Mouse (Mus musculus): ENCODE measurements around the gene Crat. TPM values are rescaled to one million over a fixed set of nuclear protein-coding genes. Genes with fewer than 3 reads are reported as not detected.
A peak's percentile ranks its signal among the peaks of the same experiment; 100 is the strongest.

Crat gene
- polyA plus RNA-seq, 1 experiment from 2014 or later: 164 TPM

DNA sequence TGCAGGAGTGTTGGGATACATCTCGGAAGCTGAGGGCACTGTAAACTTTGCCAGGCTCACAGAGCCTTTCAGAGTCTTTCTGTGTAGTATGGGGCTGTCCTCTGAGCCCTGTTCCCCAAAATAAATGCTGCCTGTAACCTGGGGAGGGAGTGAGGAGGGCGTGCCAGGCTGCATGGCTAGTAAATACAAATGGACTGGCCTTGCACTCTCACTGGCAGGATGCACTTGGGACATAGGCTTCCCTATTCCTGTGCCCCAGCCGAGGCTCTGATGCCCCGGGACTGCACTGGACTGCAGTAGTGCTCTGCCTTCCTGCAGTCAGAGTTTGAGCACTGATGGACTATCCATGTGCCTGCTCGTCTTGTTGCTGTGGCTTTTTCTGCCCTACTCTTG lies 26.9 kb upstream of the Crat start:
- H3K36me3 ChIP-seq (ENCODE audit: control insufficient read depth, insufficient read depth): peaks cover 33% of the 10 kb centered on the region
- peak overlapping the region; percentile 83 for H3K9ac ChIP-seq (ENCODE audit: low read length)
- peak overlapping the region; percentile 50 for H3K4me3 ChIP-seq (ENCODE audit: low read length)
- peak overlapping the region; percentile 100 for H3K27ac ChIP-seq (ENCODE audit: low read length)
- ATAC-seq (replicated peaks; ENCODE audit: extremely low read depth, insufficient read depth, low FRiP score): no peak
- 16% methylated on average over 5 of the region's 5 CpGs for WGBS
- H3K4me1 ChIP-seq (ENCODE audit: control insufficient read depth, insufficient read depth, low read length): peaks cover 73% of the 10 kb centered on the region
- H3K9me3 ChIP-seq (replicated peaks; ENCODE audit: control insufficient read depth, low read length): no peaks in the 10 kb centered on the region
- peak overlapping the region; percentile 84 for H3K4me2 ChIP-seq (ENCODE audit: low read depth, low read length)
- H3K27me3 ChIP-seq (ENCODE audit: control insufficient read depth, insufficient read depth, low read length): no peaks in the 10 kb centered on the region

DNA sequence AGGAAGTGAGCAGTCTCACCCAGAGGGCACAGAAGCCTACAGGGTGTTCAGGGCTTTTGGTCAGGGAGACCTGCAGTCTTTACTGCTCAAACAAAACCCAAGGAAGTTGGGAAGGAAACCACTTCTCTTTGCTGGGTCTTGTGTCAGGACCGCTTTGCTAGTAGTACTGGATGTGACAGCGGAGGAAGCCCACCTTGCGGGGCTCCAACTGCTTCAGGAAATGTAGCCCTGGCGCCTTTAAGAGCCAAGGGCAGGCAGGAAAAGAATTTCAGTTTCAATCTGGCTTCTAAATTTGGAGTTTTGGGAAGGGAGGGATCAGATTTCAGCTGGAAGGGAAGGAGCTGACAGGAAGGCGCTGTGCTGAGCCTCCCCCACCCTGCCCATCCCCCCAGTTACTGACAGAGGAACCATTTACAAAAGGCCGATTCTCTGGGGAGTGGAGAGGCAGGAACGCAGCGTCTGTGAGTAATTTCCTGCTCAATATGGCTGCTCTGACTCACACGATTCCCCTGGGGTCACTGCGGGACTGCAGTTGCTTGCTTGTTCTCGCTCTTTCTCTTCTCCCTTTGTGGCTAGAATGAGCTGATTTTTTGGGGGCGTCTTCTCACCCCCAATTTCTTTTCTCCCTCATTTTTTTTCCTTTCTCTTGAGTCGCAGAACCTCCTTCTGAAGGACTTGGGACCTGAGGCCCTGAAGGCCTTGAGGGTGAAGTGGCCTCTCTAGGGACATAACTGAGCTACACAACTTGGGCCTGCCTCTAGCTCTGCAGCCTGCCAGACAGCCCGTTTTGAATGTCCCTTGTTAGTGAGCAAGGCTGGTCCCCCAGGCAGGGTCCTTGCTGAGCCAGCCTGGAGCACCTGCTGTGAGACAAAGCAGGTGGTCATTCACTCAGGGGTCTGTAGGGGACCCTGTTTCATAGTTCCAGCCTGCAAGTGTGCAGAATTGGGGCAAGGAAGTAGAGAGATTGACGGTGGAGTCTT lies 26.2 kb upstream of the Crat start:
- Histone ChIP-seq H3K36me3 (ENCODE audit: control insufficient read depth, insufficient read depth) (peaks cover 38% of the 10 kb centered on the region), H3K4me2 (ENCODE audit: low read depth, low read length) (peak overlapping the region; percentile 84), H3K4me1 (ENCODE audit: control insufficient read depth, insufficient read depth, low read length) (peaks cover 69% of the 10 kb centered on the region), H3K4me3 (ENCODE audit: low read length) (peak overlapping the region; percentile 50), H3K9me3 (replicated peaks; ENCODE audit: control insufficient read depth, low read length) (no peaks in the 10 kb centered on the region), H3K27ac (ENCODE audit: low read length) (peak overlapping the region; percentile 100), H3K9ac (ENCODE audit: low read length) (peak overlapping the region; percentile 83), H3K27me3 (ENCODE audit: control insufficient read depth, insufficient read depth, low read length) (no peaks in the 10 kb centered on the region)
- 2% methylated on average over 15 of the region's 15 CpGs for WGBS
- peak; percentile 81 for ATAC-seq (replicated peaks; ENCODE audit: extremely low read depth, insufficient read depth, low FRiP score)

DNA sequence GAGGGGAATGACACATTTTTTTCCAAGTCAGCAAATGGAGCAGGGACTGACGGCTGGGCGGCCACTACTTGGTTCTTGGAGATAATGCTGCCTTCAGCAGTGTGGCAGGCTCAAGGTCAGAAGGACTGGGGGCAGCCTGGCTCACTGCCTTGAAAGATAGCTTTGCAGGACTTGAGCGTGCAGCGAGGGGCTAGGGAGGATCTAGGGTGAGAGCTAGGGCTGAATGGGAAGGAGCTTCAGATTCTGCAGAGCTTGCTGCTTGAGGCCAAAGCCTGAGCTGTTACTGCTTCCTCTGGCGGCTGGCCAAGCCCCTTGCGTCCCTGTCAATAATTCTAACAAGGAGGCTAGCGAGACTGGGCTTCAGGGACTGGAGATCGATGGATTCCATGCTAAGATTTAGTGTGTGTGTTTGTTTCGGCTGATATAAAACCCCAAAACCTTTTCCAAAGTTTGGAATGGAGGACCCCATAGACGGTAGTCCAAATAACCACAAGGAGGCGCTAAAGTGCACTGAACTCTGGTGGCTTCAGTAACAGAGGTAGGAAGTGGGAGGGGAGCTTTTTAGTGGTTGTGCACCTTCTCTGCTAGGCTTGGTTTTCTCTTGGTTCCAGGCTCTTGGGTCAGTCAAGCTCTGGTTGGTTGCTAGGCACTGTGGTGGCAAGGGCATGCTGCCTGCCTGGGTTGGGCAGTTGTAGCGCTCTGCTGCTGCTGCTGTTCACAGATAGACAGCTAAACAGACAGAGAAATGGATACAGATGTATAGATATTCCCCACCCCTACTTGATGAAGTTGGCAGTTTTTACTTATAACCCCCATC lies 25.3 kb upstream of the Crat start:
- Histone ChIP-seq H3K27me3 (ENCODE audit: control insufficient read depth, insufficient read depth, low read length) (no peaks in the 10 kb centered on the region), H3K36me3 (ENCODE audit: control insufficient read depth, insufficient read depth) (peaks cover 36% of the 10 kb centered on the region), H3K9me3 (replicated peaks; ENCODE audit: control insufficient read depth, low read length) (no peaks in the 10 kb centered on the region), H3K4me3 (ENCODE audit: low read length) (peak overlapping the region; percentile 50), H3K4me1 (ENCODE audit: control insufficient read depth, insufficient read depth, low read length) (peaks cover 67% of the 10 kb centered on the region), H3K9ac (ENCODE audit: low read length) (peak overlapping the region; percentile 76), H3K4me2 (ENCODE audit: low read depth, low read length) (peak overlapping the region; percentile 84), H3K27ac (ENCODE audit: low read length) (peak overlapping the region; percentile 100)
- peak; percentile 56 for ATAC-seq (replicated peaks; ENCODE audit: extremely low read depth, insufficient read depth, low FRiP score)
- 6% methylated on average over 12 of the region's 12 CpGs for WGBS

DNA sequence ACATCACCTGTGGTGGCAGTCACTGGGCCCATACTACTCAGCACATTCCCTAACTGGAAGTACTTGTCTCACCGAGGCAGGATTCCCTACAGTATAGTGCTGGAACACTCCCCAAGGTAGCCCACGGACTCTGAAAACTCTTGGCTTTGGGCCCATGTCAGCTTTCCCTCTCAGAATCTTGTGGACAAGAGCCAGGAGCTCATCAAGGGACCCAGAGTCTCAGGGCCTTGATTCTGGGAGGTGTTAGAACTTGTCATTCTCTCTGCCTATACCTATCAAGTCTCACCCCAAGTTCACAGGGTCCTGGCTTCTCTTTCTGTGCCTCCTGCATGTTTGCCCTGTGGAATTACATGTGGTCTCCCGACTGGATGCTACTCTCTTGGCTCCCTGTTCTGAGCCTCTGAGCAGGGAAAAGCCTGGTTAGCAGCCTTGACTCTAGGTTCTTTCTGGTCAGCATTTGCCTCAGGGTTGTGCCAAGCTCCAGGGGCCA lies 24.6 kb upstream of the Crat start:
- H3K9ac ChIP-seq (ENCODE audit: low read length): peak overlapping the region; percentile 76
- 4% methylated on average over 3 of the region's 3 CpGs for WGBS
- peak; percentile 0; the same call in 1 of the 2 replicates for ATAC-seq (replicated peaks; ENCODE audit: extremely low read depth, insufficient read depth, low FRiP score)

DNA sequence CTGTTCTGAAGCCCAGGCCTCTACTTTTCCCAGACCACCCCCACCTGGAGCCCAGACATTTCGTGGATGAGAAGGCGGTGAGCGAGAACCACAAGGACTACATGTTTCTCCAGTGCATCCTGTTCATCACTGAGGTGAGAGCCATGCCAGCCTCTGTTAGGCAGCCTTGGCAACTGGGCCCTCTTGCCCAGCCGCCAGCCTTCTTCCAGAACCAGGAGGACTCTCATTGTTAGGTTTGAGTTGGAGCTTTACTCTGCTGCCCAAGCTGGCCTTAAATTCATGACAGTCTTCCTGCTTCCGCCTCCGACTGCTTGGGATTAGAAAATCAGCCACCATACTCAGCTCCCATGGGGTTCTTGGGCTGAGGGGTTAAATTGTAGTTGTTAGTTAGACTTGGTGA lies 24.0 kb upstream of the Crat start:
- Histone ChIP-seq H3K4me2 (ENCODE audit: low read depth, low read length) (no peak overlapping the region), H3K36me3 (ENCODE audit: control insufficient read depth, insufficient read depth) (peaks cover 33% of the 10 kb centered on the region), H3K9me3 (replicated peaks; ENCODE audit: control insufficient read depth, low read length) (no peaks in the 10 kb centered on the region), H3K4me3 (ENCODE audit: low read length) (no peak overlapping the region), H3K9ac (ENCODE audit: low read length) (peak overlapping the region; percentile 76), H3K27ac (ENCODE audit: low read length) (peak overlapping the region; percentile 100), H3K27me3 (ENCODE audit: control insufficient read depth, insufficient read depth, low read length) (no peaks in the 10 kb centered on the region), H3K4me1 (ENCODE audit: control insufficient read depth, insufficient read depth, low read length) (peaks cover 54% of the 10 kb centered on the region)
- WGBS: 86% methylated on average over 6 of the region's 6 CpGs
- no peak for ATAC-seq (replicated peaks; ENCODE audit: extremely low read depth, insufficient read depth, low FRiP score)

More for the DNA sequence above, 24.6 kb upstream of the Crat start:
- no peak overlapping the region for H3K4me3 ChIP-seq (ENCODE audit: low read length)
- H3K4me1 ChIP-seq (ENCODE audit: control insufficient read depth, insufficient read depth, low read length): peaks cover 60% of the 10 kb centered on the region
- no peaks in the 10 kb centered on the region for H3K27me3 ChIP-seq (ENCODE audit: control insufficient read depth, insufficient read depth, low read length)
- H3K4me2 ChIP-seq (ENCODE audit: low read depth, low read length): peak overlapping the region; percentile 84; the same call in 1 of the 2 replicates
- peak overlapping the region; percentile 100 for H3K27ac ChIP-seq (ENCODE audit: low read length)
- no peaks in the 10 kb centered on the region for H3K9me3 ChIP-seq (replicated peaks; ENCODE audit: control insufficient read depth, low read length)
- H3K36me3 ChIP-seq (ENCODE audit: control insufficient read depth, insufficient read depth): peaks cover 33% of the 10 kb centered on the region

DNA sequence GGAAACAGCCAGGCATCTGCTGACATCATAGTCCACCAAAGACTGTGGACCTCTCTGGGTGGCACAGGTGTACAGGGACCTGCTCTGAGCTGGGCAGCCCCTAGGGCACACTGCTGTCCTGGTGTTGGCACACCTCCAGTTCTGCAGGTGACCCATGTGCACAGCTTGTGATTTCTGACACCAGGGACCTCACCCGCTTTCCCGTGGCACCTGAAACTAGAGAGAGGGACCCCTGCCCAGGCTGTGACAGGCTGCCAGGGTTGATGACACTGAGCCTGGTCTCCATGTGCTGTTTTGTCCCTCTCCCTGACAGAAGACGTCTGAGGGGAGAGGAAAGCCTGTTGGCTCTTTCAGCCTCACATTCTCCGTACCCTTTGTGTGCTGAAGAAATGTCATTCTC lies 22.2 kb upstream of the Crat start:
- Histone ChIP-seq H3K9me3 (replicated peaks; ENCODE audit: control insufficient read depth, low read length) (no peaks in the 10 kb centered on the region), H3K4me1 (ENCODE audit: control insufficient read depth, insufficient read depth, low read length) (peaks cover 36% of the 10 kb centered on the region), H3K9ac (ENCODE audit: low read length) (no peak overlapping the region), H3K36me3 (ENCODE audit: control insufficient read depth, insufficient read depth) (peaks cover 45% of the 10 kb centered on the region), H3K4me3 (ENCODE audit: low read length) (no peak overlapping the region), H3K4me2 (ENCODE audit: low read depth, low read length) (no peak overlapping the region), H3K27me3 (ENCODE audit: control insufficient read depth, insufficient read depth, low read length) (no peaks in the 10 kb centered on the region), H3K27ac (ENCODE audit: low read length) (no peak overlapping the region)
- no peak for ATAC-seq (replicated peaks; ENCODE audit: extremely low read depth, insufficient read depth, low FRiP score)
- WGBS: 91% methylated on average over 4 of the region's 4 CpGs

- Histone ChIP-seq H3K4me2 (ENCODE audit: low read depth, low read length) (no peak overlapping the region), H3K27me3 (ENCODE audit: control insufficient read depth, insufficient read depth, low read length) (no peaks in the 10 kb centered on the region), H3K9me3 (replicated peaks; ENCODE audit: control insufficient read depth, low read length) (no peaks in the 10 kb centered on the region), H3K27ac (ENCODE audit: low read length) (no peak overlapping the region), H3K4me1 (ENCODE audit: control insufficient read depth, insufficient read depth, low read length) (peaks cover 27% of the 10 kb centered on the region), H3K9ac (ENCODE audit: low read length) (no peak overlapping the region), H3K36me3 (ENCODE audit: control insufficient read depth, insufficient read depth) (peaks cover 55% of the 10 kb centered on the region), H3K4me3 (ENCODE audit: low read length) (no peak overlapping the region)
- 79% methylated on average over 4 of the region's 4 CpGs for WGBS
- ATAC-seq (replicated peaks; ENCODE audit: extremely low read depth, insufficient read depth, low FRiP score): no peak
Measured at GRCm38 (mm10) chr2:30436809-30437208, 21.2 kb upstream of the Crat start.

GRCm38 (mm10) chr2:30436156-30436545 lies 20.5 kb upstream of the Crat start:
- ATAC-seq (replicated peaks; ENCODE audit: extremely low read depth, insufficient read depth, low FRiP score): no peak
- Histone ChIP-seq H3K4me3 (ENCODE audit: low read length) (no peak overlapping the region), H3K9ac (ENCODE audit: low read length) (no peak overlapping the region), H3K27me3 (ENCODE audit: control insufficient read depth, insufficient read depth, low read length) (no peaks in the 10 kb centered on the region), H3K27ac (ENCODE audit: low read length) (no peak overlapping the region), H3K9me3 (replicated peaks; ENCODE audit: control insufficient read depth, low read length) (no peaks in the 10 kb centered on the region), H3K4me2 (ENCODE audit: low read depth, low read length) (no peak overlapping the region), H3K4me1 (ENCODE audit: control insufficient read depth, insufficient read depth, low read length) (peaks cover 23% of the 10 kb centered on the region), H3K36me3 (ENCODE audit: control insufficient read depth, insufficient read depth) (peaks cover 59% of the 10 kb centered on the region)
- whole genome bisulfite sequencing: 66% methylated on average over 5 of the region's 5 CpGs

Measured in heart, embryonic 16.5 days (tissue).